Mouse (Mus musculus) left cerebral cortex, adult 9 months (tissue): ENCODE results near the gene Gm26657.

Experiments
- DNase-seq, 2 experiments: peaks; one replicate each; pipeline ENCODE4 v3.0.0; 2022; ENCODE audit warnings: low spot score in 2 of 2

Gm26657 gene

GRCm38 (mm10) chr4:56757693-56758092 lies 17.8 kb downstream of the Gm26657 start:
- no peak for DNase-seq

GRCm38 (mm10) chr4:56767861-56768284 lies 28.0 kb downstream of the Gm26657 start:
- no peak for DNase-seq

GRCm38 (mm10) chr4:56768913-56769312 lies 29.0 kb downstream of the Gm26657 start:
- no peak for DNase-seq

- no peak for DNase-seq
These were observed 31.2 kb downstream of the Gm26657 start for GRCm38 (mm10) chr4:56771065-56771464.
